Mouse (Mus musculus) left cerebral cortex, postnatal 25 days (tissue): ENCODE measurements at regions not wholly inside any gene's neighbourhood (a gene's known extent, or its start where the extent isn't known, plus 50 kb on each side); places are given as distances from the start of the nearest gene placed in this dataset.

ENCODE experiments used
- DNase-seq, 2 experiments: peaks; one replicate each; pipeline ENCODE4 v3.0.0; 2022; ENCODE audit warnings: low spot score in 2 of 2, mixed read lengths in 1 of 2
- intact Hi-C: fragments of 180-260 bp; cut with DNase I; formaldehyde crosslinking; loops from one replicate; pipeline ENCODE4 v1.15.1; 2025

- intact Hi-C loops: no loop called here
- DNase-seq: no peak
Measured at GRCm38 (mm10) chr3:34761162-34761769, 111.1 kb downstream of the Sox2 start.

- intact Hi-C loops: no loop called here
- no peak for DNase-seq
Measured at GRCm38 (mm10) chr3:34761783-34762182, 111.6 kb downstream of the Sox2 start.

GRCm38 (mm10) chr3:34764559-34764958, 114.4 kb downstream of the Sox2 start:
- intact Hi-C loops: no loop called here
- DNase-seq: no peak

GRCm38 (mm10) chr3:34765151-34765550, 114.9 kb downstream of the Sox2 start:
- no peak for DNase-seq
- intact Hi-C loops: no loop called here

- DNase-seq: no peak
- intact Hi-C loops: no loop called here
Measured at GRCm38 (mm10) chr3:34769818-34770217, 119.6 kb downstream of the Sox2 start.

- intact Hi-C loops: no loop called here
- DNase-seq: no peak
Measured at GRCm38 (mm10) chr3:34770271-34770670, 120.1 kb downstream of the Sox2 start.

GRCm38 (mm10) chr3:34772035-34772434, 121.8 kb downstream of the Sox2 start:
- intact Hi-C loops: no loop called here
- no peak for DNase-seq

- intact Hi-C loops: no loop called here
- peak in 1 of 2 experiments; percentile 38 for DNase-seq
Measured at GRCm38 (mm10) chr3:34773678-34774425, 123.6 kb downstream of the Sox2 start.

GRCm38 (mm10) chr3:34781770-34782169, 131.6 kb downstream of the Sox2 start:
- DNase-seq: no peak
- intact Hi-C loops: no loop called here

GRCm38 (mm10) chr3:34783398-34783797, 133.2 kb downstream of the Sox2 start:
- DNase-seq: no peak

GRCm38 (mm10) chr3:34787211-34787610, 137.0 kb downstream of the Sox2 start:
- intact Hi-C loops: no loop called here
- DNase-seq: no peak

More at GRCm38 (mm10) chr3:34783398-34783797, 133.2 kb downstream of the Sox2 start:
- intact Hi-C loops: no loop called here

GRCm38 (mm10) chr3:34795103-34795983, 145.1 kb downstream of the Sox2 start:
- DNase-seq: peak; percentile 6 to 13
- intact Hi-C loops: no loop called here

GRCm38 (mm10) chr3:34795984-34796266, 145.7 kb downstream of the Sox2 start:
- intact Hi-C loops: no loop called here
- no peak for DNase-seq

- intact Hi-C loops: no loop called here
Measured at GRCm38 (mm10) chr3:34808833-34809232, 158.6 kb downstream of the Sox2 start.

GRCm38 (mm10) chr3:34811753-34812152, 161.5 kb downstream of the Sox2 start:
- intact Hi-C loops: no loop called here
- no peak for DNase-seq

More at GRCm38 (mm10) chr3:34808833-34809232, 158.6 kb downstream of the Sox2 start:
- no peak for DNase-seq

GRCm38 (mm10) chr3:34813046-34813625, 162.9 kb downstream of the Sox2 start:
- intact Hi-C loops: no loop called here
- no peak for DNase-seq

- peak in 1 of 2 experiments; percentile 2 for DNase-seq
- intact Hi-C loops: no loop called here
Measured at GRCm38 (mm10) chr3:34825036-34825435, 174.8 kb downstream of the Sox2 start.

- no peak for DNase-seq
- intact Hi-C loops: no loop called here
Measured at GRCm38 (mm10) chr3:34826396-34826795, 176.2 kb downstream of the Sox2 start.

- peak; percentile 5 to 76 for DNase-seq
- intact Hi-C loops: no loop called here
Measured at GRCm38 (mm10) chr3:34828453-34829206, 178.4 kb downstream of the Sox2 start.
